Mouse (Mus musculus): ENCODE measurements at regions not wholly inside any gene's neighbourhood (a gene's known extent, or its start where the extent isn't known, plus 50 kb on each side); places are given as distances from the start of the nearest gene placed in this dataset.
"Not testable (repeated sequence)": the region's sequence is repeated elsewhere in the genome, so short reads cannot be mapped to it uniquely, and the experiment has no call there.

DNA sequence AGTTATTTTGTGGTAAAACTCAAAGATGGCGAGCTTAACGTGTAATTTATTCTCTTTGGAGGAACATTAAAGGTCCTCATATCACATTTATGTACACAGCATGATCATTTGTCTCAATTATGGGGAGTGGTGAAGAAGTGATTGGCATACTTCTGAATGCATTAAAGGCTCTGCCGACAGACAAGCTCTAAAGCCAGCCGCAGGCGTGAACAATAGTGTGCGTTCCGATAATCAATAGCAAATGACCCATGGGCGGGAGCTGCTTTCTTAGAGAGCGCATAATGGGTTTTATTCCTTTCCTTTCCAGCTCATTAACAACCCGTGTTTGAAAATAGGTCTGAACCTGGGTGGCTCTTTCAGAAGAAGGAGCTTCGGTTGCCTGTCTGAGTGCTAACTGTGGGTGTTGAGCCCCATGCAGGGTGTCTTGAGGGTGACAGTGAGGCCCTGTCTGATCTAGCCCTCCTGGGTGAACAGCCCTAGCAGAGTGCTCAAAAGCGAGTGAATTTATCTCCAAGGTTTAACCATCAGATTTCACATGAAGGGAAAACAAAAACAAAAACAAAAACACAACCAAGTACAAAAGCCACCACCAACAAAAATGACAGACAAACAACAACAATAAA is 210.5 kb downstream of the Zfp619 start:
- in situ Hi-C loops (cut with MboI) = no loop called here

DNA sequence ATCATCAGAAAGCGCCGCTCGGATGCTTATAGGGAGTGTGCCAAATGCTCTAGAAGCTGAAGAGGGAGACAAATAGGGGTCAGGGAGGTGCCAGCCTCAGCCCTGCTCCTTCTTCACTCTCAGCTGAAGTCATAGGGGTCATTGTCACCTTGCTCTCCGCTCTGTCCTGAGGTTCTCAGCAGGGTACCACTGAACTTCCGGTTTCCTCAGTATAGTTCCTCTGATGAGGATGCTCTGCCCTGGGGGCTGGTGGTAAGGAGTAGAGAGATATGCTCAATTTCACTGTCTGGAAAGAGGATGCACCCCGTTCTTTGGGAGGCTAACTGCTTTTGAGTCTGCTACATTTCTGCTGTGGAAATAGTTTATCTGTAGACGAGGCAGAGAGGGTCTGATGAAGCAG is 211.4 kb downstream of the Zfp619 start:
- in situ Hi-C loops (cut with MboI) = no loop called here

GRCm38 (mm10) chr7:39729723-39730122 is 212.2 kb downstream of the Zfp619 start:
- in situ Hi-C loops (cut with MboI) = no loop called here

DNA sequence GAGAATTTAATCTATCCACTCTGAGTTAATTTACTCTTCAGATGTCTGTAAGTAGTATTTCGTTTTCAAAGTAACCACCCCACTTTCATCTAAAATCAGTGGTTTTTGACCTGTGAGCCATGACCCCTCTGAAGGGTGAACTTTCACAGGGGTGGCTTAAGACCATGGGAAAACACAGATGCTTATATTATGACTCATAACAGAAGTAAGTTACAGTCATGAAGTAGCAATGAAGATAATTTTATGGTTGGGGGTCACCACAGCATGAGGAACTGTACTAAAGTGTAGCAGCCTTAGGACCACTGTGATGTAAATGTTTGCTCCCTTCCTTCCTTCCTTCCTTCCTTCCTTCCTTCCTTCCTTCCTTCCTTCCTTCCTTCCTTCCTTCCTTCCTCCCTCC is 215.2 kb downstream of the Zfp619 start:
- in situ Hi-C loops (cut with MboI) = no loop called here

- in situ Hi-C loops (cut with MboI) = not testable (repeated sequence)
These were observed 230.8 kb downstream of the Zfp619 start for GRCm38 (mm10) chr7:39748395-39748794.

- in situ Hi-C loops (cut with MboI) = no loop called here
These were observed 232.9 kb downstream of the Zfp619 start for GRCm38 (mm10) chr7:39750448-39750847.

GRCm38 (mm10) chr7:39764366-39764765 is 246.8 kb downstream of the Zfp619 start:
- in situ Hi-C loops (cut with MboI) = no loop called here

GRCm38 (mm10) chr7:39765094-39765493 is 247.5 kb downstream of the Zfp619 start:
- in situ Hi-C loops (cut with MboI) = no loop called here

DNA sequence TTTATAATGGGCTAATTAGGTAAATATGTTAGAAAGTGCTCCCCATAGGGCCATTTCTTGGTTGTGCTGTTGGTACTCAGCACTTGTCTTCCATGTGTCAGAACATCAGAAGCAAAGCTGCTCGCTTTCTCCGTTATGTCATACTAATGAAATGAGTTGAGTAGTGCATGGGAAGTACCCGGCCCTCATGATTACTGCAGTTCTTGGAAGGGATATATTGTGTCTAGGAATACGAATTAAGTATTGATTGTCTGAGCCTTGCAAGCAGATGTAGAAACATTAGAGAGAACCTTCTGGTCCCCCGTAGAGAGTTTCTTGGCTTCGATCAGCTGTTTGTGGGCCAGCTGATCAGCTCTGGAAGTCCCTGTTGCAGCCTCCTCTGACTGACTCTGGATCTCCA is 255.7 kb downstream of the Zfp619 start:
- in situ Hi-C loops (cut with MboI) = no loop called here

DNA sequence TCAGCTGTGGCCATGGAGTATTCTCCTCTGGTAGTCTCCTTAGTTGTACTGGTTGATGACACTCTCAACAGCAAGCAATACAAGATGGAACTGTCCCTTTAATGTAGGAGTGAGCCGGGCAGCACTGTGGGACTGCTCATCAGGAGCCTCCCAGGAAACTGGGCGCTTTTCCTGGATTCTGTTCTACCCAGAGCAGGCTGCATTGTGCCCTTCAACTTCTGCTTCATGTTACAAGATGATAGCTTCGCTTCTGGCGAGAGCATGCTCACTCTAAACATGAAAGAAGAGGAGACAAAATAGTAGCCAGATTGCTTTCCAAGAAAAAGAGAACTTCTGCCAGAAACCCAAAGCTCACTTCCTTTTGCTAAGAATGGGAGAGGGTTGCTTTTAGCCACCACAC is 271.8 kb downstream of the Zfp619 start:
- in situ Hi-C loops (cut with MboI) = no loop called here

DNA sequence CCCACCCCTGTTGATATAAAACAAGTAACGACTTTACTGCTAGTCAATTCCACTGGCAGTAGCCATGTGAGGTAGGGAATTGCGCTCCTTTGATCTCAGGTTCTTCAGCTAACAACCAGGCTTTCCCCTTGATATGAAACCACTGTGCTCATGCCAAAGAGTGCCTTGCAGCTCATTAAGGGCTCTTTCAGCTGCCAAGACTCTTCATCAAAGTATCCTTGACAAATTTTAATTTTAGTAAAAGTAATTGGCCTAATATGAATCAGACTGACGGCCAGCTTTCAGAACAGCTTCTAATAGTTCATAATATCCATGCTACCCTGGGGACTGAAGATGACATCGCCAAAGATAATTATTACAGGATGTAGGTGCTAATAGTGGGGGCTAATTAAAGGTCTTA is 272.3 kb downstream of the Zfp619 start:
- in situ Hi-C loops (cut with MboI) = no loop called here

DNA sequence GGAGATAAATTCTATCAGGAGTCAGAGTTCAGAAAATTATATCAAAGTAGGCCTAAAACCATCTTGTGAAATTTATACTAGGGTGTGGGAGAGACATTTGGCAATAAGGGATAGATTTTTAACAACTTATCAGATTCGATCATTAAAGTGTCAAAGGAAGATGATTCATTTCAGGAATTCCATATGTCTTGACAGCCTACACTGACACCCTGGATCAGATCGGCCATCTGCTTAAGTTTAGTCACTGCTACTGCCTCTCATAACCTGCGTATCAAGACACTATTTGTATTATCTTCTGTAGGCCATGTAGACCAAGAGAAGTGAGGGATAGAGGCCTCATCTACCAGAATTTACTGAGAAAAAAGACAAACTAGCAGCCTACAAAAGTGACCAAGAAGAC is 277.2 kb downstream of the Zfp619 start:
- in situ Hi-C loops (cut with MboI) = no loop called here

GRCm38 (mm10) chr7:39804276-39804675 is 286.7 kb downstream of the Zfp619 start:
- in situ Hi-C loops (cut with MboI) = no loop called here

DNA sequence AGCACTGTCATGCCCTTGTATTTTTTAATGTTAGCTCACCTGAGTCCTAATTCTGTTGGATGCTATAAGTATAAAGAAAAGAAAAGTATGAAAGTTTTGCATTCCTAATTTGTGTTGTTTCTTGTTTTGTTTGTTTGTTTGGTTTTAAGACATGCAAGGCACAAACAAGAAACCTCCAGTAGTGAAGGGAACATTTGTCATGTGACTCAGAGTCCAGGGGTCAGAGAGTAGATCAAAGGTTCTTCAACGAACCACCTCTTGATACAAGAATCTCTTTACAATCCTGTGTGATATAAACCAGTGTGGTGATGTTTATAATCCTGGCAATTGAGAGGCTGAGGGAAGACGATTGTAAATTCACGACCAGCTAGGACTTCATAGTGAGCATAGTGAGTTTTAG is 300.5 kb downstream of the Zfp619 start:
- in situ Hi-C loops (cut with MboI) = no loop called here

GRCm38 (mm10) chr7:39822550-39823178 is 305.1 kb downstream of the Zfp619 start:
- in situ Hi-C loops (cut with MboI) = no loop called here

DNA sequence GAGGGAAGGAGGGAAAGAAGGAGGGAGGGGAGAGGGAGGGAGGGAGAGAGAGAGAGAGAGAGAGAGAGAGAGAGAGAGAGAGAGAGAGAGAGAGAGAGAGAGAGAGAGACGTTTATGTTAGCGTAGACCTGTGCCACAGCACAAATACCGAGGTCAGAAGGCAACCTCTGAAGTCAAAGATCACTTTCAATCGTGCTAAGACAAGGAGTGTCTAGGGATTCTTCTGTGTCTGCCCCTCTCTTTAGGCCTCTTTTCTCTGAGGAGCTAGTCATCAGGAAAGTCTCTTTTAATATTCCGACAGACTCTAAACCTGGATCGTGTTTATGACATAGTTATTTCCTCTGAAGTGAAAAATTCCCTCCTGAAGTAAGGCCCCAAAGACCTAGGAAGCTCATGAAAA is 310.8 kb downstream of the Zfp619 start:
- in situ Hi-C loops (cut with MboI) = no loop called here

GRCm38 (mm10) chr7:39830831-39831230 is 313.3 kb downstream of the Zfp619 start:
- in situ Hi-C loops (cut with MboI) = no loop called here

GRCm38 (mm10) chr7:39841988-39842387 is 324.4 kb downstream of the Zfp619 start:
- in situ Hi-C loops (cut with MboI) = no loop called here

DNA sequence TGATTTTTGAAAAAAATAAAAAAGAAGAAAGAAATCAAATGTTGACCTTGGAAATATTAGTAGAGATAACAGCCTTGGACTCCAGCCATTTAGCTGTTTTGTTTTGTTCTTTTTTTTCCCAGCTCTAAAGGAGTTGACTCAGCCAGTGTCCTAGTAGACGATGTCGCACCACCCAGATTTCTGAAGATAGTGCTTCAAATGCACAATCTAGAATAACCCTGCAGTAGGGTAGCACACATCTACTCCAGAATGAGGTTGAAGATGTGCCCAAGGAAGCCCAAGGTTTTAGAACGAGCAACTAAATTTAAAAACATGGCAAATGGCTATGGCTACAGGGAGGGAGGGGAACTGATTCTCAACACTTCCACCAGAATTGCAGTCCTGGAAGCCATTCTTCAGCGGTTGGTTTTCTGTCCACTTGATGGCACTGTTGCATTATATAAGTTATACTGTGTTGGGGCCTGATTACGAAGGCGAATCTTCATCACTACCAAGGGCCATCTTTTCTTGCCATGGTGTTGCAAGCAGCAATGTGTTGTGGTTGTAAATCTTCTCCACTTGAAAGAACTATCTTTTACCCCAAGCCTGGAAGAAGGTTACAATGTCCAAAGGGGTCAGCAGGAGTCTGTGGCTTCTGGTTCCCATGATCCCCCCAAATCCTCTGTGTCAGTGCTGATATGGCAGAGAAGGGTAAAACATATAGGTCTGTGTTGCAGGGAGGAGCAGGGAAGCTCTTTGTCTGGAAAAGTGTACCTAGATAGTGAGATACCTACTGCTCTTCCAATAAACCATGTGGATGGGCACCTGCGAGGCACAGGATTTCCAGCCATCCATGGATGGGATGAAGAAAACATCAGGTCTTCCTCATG is 330.6 kb downstream of the Zfp619 start:
- in situ Hi-C loops (cut with MboI) = no loop called here

DNA sequence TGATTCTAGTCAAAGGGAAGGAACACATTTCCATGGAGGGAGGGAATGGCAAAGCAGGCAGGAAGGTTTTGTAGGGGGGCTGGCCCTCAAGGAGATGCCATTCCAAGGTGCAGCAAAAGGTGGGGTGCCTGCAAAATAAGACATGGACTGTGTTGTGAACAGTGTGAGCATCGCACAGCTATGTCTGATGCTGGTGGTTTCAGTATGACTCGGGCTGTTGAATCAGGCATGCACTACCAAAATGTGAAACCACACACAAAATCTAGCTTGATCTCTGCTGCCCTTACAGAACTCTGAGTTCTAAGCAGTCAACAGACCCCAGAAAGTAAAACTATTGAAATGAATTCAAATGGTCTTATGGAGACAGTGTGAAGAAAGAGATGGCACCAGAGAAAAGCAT is 339.7 kb downstream of the Zfp619 start:
- in situ Hi-C loops (cut with MboI) = no loop called here

- in situ Hi-C loops (cut with MboI) = no loop called here
These were observed 345.3 kb downstream of the Zfp619 start for GRCm38 (mm10) chr7:39862835-39863234.

DNA sequence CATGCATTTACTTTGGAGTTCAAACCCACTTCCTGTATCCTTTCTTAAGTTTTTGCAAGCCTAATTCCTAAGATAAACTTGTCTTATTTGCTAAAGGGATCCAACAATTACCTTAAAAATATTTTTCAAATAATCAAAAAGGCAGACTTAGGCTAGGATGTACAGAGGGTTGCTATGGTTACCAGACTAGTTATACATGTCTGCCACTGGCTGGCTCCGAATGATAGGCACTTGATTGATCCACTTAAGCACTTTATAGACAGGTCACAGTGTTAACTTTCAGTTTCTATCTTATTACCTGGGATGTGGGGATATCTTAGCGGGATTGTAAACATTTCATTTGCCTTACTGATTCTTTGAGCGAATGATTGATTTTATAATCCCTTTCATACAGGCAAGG is 346.6 kb downstream of the Zfp619 start:
- in situ Hi-C loops (cut with MboI) = no loop called here

- in situ Hi-C loops (cut with MboI) = no loop called here
These were observed 347.2 kb downstream of the Zfp619 start for GRCm38 (mm10) chr7:39864781-39865180.
